Mouse (Mus musculus) stomach, embryonic 15.5 days (tissue): ENCODE data around the gene Smyd3. TPM values are rescaled to one million over a fixed set of nuclear protein-coding genes. Genes with fewer than 3 reads are reported as not detected.

Source experiments
- ATAC-seq: fragments of 200-750 bp; cut with Nextera tagmentation; 2 replicates; pipeline ENCODE4 v1.8.0; 2017; ENCODE audit warnings: low read depth, moderate number of reproducible peaks, moderate TSS enrichment; ENCODE audit not compliant: insufficient read depth, low FRiP score
- H3K27ac ChIP-seq: fragments of 300-500 bp; sonication (generic); 2 replicates; pipeline ENCODE4 v1.5.1; 2015; ENCODE audit warnings: mild to moderate bottlenecking, inconsistent platforms
- H3K27me3 ChIP-seq: fragments of 300-500 bp; sonication (generic); replicated peaks from 2 replicates; pipeline ENCODE4 v1.6.1; 2015; ENCODE audit warnings: inconsistent platforms
- H3K36me3 ChIP-seq: fragments of 300-500 bp; sonication (generic); 2 replicates; pipeline ENCODE4 v1.6.1; 2015; ENCODE audit warnings: inconsistent platforms
- H3K4me1 ChIP-seq: fragments of 300-500 bp; sonication (generic); 2 replicates; pipeline ENCODE4 v1.6.1; 2015; ENCODE audit warnings: inconsistent platforms
- H3K4me2 ChIP-seq: fragments of 300-500 bp; sonication (generic); 2 replicates; pipeline ENCODE4 v1.6.1; 2015; ENCODE audit warnings: mild to moderate bottlenecking, inconsistent platforms
- H3K4me3 ChIP-seq: fragments of 300-500 bp; sonication (generic); replicated peaks from 2 replicates; pipeline ENCODE4 v1.5.1; 2015; ENCODE audit warnings: inconsistent platforms
- H3K9ac ChIP-seq: fragments of 300-500 bp; sonication (generic); 2 replicates; pipeline ENCODE4 v1.6.1; 2015; ENCODE audit warnings: inconsistent platforms
- H3K9me3 ChIP-seq: fragments of 300-500 bp; sonication (generic); 2 replicates; pipeline ENCODE4 v1.6.1; 2016; ENCODE audit warnings: inconsistent platforms
- WGBS: fragments of 180-500 bp; shearing (Covaris S2); methylation state at CpG from one replicate; pipeline ENCODE4 v1.1.7; 2015; 5-methylcytosine and 5-hydroxymethylcytosine counted together
- polyA plus RNA-seq: library from polyadenylated mRNA; unstranded; fragments of >200 nt; fragmentation: Nextera tagmentation; extraction: Ambion mirVana; gene quantifications from 2 replicates; pipeline ENCODE4 v1.2.1, GENCODE M21; 2015

The Smyd3 gene
- polyA plus RNA-seq, 1 experiment from 2014 or later: 19.6 TPM

GRCm38 (mm10) chr1:178929531-178929930 is 588.3 kb downstream of the Smyd3 start:
- no peaks in the 10 kb centered on the region for H3K36me3 ChIP-seq
- no peaks in the 10 kb centered on the region for H3K9me3 ChIP-seq
- ATAC-seq: no peak
- H3K4me2 ChIP-seq: no peak overlapping the region
- H3K27ac ChIP-seq: no peak overlapping the region
- 49% methylated on average over 4 of the region's 4 CpGs for WGBS
- H3K4me1 ChIP-seq: no peaks in the 10 kb centered on the region
- H3K9ac ChIP-seq: no peak overlapping the region
- no peaks in the 10 kb centered on the region for H3K27me3 ChIP-seq
- no peak overlapping the region for H3K4me3 ChIP-seq

DNA sequence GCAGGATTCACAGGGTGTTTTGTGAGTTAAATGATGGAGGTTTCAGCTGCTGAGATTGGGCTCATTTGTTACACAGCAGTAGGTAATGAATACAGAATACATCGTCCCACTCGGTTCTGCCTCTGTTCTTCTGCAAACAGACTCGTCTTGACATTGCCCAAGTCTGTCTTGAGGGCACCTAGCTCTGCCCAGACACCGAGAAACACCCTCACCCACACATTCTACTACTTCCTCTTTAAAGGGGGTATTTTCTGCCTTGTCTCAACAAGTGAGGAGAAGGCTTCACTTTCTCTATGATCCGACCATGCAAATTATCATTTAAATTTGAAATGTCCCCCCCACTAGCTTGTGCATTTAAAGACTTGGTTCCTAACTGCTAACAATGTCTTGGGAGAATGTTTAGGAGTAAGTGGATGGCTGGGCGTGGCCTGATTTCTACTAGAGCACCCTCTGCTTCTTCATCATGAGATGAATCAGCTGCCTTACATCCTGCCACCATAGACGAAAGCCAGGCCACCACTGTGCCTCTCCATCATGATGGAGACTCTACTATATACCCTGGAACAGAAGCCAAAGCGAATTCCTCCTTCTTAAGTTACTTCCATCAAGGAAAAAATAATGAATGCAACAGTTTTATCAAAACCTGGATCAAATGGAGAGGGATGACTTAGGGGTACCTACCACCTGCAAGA is 593.2 kb downstream of the Smyd3 start:
- no peak overlapping the region for H3K9ac ChIP-seq
- no peaks in the 10 kb centered on the region for H3K36me3 ChIP-seq
- WGBS: 59% methylated on average over 8 of the region's 8 CpGs
- H3K4me1 ChIP-seq: no peaks in the 10 kb centered on the region
- H3K9me3 ChIP-seq: no peaks in the 10 kb centered on the region
- no peak overlapping the region for H3K27ac ChIP-seq
- peak; percentile 22; the same call in 1 of the 2 replicates for ATAC-seq
- H3K27me3 ChIP-seq: no peaks in the 10 kb centered on the region
- no peak overlapping the region for H3K4me3 ChIP-seq
- H3K4me2 ChIP-seq: no peak overlapping the region

DNA sequence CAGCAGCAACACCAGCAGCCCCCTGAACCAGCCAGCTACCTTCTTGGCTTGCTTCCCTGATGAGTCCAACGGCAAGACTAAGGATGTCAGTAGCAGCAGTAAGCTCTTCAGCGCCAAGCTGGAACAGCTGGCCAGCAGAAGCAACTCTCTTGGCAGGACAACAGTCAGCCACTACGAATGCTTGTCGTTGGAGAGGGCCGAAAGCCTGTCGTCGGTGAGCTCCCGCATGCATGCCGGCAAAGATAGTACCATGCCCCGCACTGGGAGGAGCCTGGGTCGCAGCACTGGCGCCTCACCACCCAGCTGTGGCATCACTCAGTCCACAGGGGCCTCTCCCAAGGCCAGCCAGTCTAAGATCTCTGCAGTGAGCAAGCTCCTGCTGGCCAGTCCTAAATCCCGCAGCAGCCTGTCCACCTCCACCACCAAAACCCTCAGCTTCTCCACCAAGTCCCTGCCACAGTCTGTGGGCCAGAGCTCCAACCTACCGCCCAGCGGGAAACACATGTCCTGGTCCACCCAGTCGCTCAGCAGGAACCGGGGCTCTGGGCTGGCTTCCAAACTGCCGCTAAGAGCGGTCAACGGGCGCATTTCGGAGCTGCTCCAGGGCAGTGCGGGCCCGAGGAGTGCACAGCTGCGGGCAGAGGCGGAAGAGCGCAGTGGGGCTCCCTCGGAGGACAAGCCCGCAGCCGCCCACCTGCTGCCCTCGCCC is 600.5 kb downstream of the Smyd3 start:
- Histone ChIP-seq H3K36me3 (no peaks in the 10 kb centered on the region), H3K4me3 (no peak overlapping the region), H3K4me1 (0 out of 2 replicates have a peak, but pooled peaks cover 3% of the 10 kb centered on the region), H3K9ac (no peak overlapping the region), H3K9me3 (no peaks in the 10 kb centered on the region), H3K4me2 (no peak overlapping the region), H3K27ac (no peak overlapping the region), H3K27me3 (no peaks in the 10 kb centered on the region)
- ATAC-seq: no peak; the same call in 1 of the 2 replicates
- 67% methylated on average over 31 of the region's 31 CpGs for WGBS

DNA sequence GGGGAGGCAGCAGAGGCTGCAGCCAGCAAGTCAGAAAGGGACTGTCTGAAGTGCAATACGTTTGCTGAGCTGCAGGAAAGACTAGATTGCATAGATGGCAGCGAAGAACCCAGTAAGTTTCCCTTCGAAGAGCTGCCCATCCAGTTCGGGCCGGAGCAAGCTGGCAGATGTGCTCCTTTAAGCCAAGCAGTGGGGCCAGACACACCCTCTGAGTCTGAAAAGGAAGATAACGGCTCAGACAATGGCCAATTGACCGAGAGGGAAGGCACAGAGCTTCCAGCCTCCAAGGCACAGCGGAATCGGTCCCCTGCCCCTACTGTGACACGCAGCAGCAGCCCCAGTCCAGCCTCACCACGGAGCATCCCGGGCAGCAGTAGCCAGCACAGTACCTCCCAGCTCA is 602.8 kb downstream of the Smyd3 start:
- WGBS: 78% methylated on average over 12 of the region's 12 CpGs
- no peak overlapping the region for H3K4me3 ChIP-seq
- no peaks in the 10 kb centered on the region for H3K9me3 ChIP-seq
- H3K27ac ChIP-seq: no peak overlapping the region
- 0 out of 2 replicates have a peak, but pooled peaks cover 3% of the 10 kb centered on the region for H3K4me1 ChIP-seq
- no peaks in the 10 kb centered on the region for H3K36me3 ChIP-seq
- H3K9ac ChIP-seq: no peak overlapping the region
- H3K27me3 ChIP-seq: no peaks in the 10 kb centered on the region
- ATAC-seq: no peak
- no peak overlapping the region for H3K4me2 ChIP-seq

DNA sequence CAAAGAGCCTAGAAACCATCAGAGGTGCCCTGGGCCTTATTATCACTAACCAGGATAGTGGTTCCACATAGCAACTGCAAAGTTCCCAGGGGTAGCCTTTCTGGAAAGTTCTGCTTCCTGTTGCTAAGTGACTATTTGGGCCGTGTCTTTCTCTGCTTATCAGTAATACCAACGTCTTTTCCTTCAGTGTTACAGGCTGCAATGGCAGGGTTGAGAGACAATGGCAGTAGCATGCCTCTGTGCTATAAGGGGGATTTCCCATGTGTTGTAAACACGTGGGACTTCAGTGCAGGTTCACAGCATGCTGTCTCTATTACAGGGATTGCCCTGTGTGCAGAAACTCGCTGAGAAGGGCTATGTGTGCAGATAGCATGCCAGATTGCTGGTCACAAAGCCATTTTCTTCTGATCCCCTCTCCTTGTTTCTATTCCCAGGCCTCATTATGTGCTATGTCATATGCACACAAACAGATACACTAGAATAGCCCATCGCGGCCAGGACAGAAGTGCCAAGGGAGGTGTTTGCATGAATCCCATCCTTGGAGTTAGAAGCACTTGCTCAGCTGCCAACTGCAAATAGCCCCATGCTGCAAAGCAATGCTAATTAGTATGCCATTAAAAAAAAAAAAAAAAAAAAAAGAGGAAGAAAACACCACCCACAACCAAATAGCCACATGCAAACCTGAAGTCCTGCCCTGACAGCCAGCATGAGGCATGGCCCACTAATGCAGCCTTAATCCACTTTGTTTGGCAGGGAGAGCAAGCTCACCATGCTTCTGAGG is 604.7 kb downstream of the Smyd3 start:
- no peaks in the 10 kb centered on the region for H3K36me3 ChIP-seq
- H3K9ac ChIP-seq: no peak overlapping the region
- ATAC-seq: no peak
- no peak overlapping the region for H3K27ac ChIP-seq
- 0 out of 2 replicates have a peak, but pooled peaks cover 3% of the 10 kb centered on the region for H3K4me1 ChIP-seq
- H3K4me3 ChIP-seq: no peak overlapping the region
- no peaks in the 10 kb centered on the region for H3K9me3 ChIP-seq
- no peaks in the 10 kb centered on the region for H3K27me3 ChIP-seq
- WGBS: 61% methylated on average over 6 of the region's 6 CpGs
- no peak overlapping the region for H3K4me2 ChIP-seq

- Histone ChIP-seq H3K4me1 (no peaks in the 10 kb centered on the region), H3K36me3 (no peaks in the 10 kb centered on the region), H3K4me2 (no peak overlapping the region), H3K27me3 (no peaks in the 10 kb centered on the region), H3K9me3 (no peaks in the 10 kb centered on the region), H3K27ac (no peak overlapping the region), H3K4me3 (no peak overlapping the region), H3K9ac (no peak overlapping the region)
- 58% methylated on average over 14 of the region's 14 CpGs for WGBS
- ATAC-seq: no peak
Observed at GRCm38 (mm10) chr1:178910951-178911350, 606.9 kb downstream of the Smyd3 start.

Other genes starting within 250 kb of the Smyd3 start
- 26.8 and 30.1 TPM in 2 replicates for gene Tfb2m, start 28.2 kb upstream of the Smyd3 start, polyA plus RNA-seq
- 13.9 and 14.9 TPM in 2 replicates for gene Cnst, start 28.3 kb upstream of the Smyd3 start, polyA plus RNA-seq
- gene Sccpdh, start 150.2 kb upstream of the Smyd3 start, polyA plus RNA-seq: 51.5 and 55.0 TPM in 2 replicates
- 0.05 TPM in 1 of 2 replicates, not detected in the other for gene Kif28, start 227.2 kb upstream of the Smyd3 start, polyA plus RNA-seq